Mouse (Mus musculus) heart, embryonic 16.5 days (tissue): ENCODE measurements around the gene Chtop. TPM values are rescaled to one million over a fixed set of nuclear protein-coding genes. Genes with fewer than 3 reads are reported as not detected.

Source experiments
- ATAC-seq: fragments of 200-750 bp; cut with Nextera tagmentation; replicated peaks from 2 replicates; pipeline ENCODE4 v1.8.0; 2017; ENCODE audit warnings: moderate number of reproducible peaks; ENCODE audit not compliant: insufficient read depth, low FRiP score; ENCODE audit errors: extremely low read depth
- H3K27ac ChIP-seq: fragments of 300-500 bp; sonication (generic); 2 replicates; pipeline ENCODE4 v1.5.1; 2014; ENCODE audit warnings: mild to moderate bottlenecking, low read length, control low read depth, moderate library complexity
- H3K27me3 ChIP-seq: fragments of 300-500 bp; sonication (generic); 2 replicates; pipeline ENCODE4 v1.6.1; 2014; ENCODE audit warnings: low read length, mixed read lengths; ENCODE audit not compliant: control insufficient read depth, insufficient read depth
- H3K36me3 ChIP-seq: fragments of 300-500 bp; sonication (generic); 2 replicates; pipeline ENCODE4 v1.6.1; 2014; ENCODE audit not compliant: control insufficient read depth, insufficient read depth
- H3K4me1 ChIP-seq: fragments of 300-500 bp; sonication (generic); 2 replicates; pipeline ENCODE4 v1.6.1; 2014; ENCODE audit warnings: low read length, mixed read lengths; ENCODE audit not compliant: control insufficient read depth, insufficient read depth
- H3K4me2 ChIP-seq: fragments of 300-500 bp; sonication (generic); 2 replicates; pipeline ENCODE4 v1.6.1; 2014; ENCODE audit warnings: low read depth, mild to moderate bottlenecking, control low read depth, low read length
- H3K4me3 ChIP-seq: fragments of 300-500 bp; sonication (generic); 2 replicates; pipeline ENCODE4 v1.5.1; 2014; ENCODE audit warnings: mild to moderate bottlenecking, control low read depth, low read length
- H3K9ac ChIP-seq: fragments of 300-500 bp; sonication (generic); 2 replicates; pipeline ENCODE4 v1.6.1; 2014; ENCODE audit warnings: low read length, control low read depth
- H3K9me3 ChIP-seq: fragments of 300-500 bp; sonication (generic); replicated peaks from 2 replicates; pipeline ENCODE4 v1.6.1; 2016; ENCODE audit warnings: low read length; ENCODE audit not compliant: control insufficient read depth
- WGBS: fragments of 180-500 bp; shearing (Covaris S2); extraction: QIAGEN DNeasy Blood & Tissue Kit; methylation state at CpG from one replicate; pipeline ENCODE4 v1.1.7; 2014; 5-methylcytosine and 5-hydroxymethylcytosine counted together
- polyA plus RNA-seq: library from polyadenylated mRNA; unstranded; fragments of >200 nt; fragmentation: Nextera tagmentation; extraction: Ambion mirVana; gene quantifications from 2 replicates; pipeline ENCODE4 v1.2.1, GENCODE M21; 2015

Gene Chtop
- polyA plus RNA-seq, 1 experiment from 2014 or later, result 95.6 TPM

- Histone ChIP-seq H3K27me3 (no peaks in the 10 kb centered on the region), H3K4me2 (peak overlapping the region; percentile 89), H3K9me3 (no peaks in the 10 kb centered on the region), H3K4me3 (peak overlapping the region; percentile 64), H3K27ac (peak overlapping the region; percentile 87), H3K36me3 (peaks cover 6% of the 10 kb centered on the region), H3K4me1 (peaks cover 22% of the 10 kb centered on the region), H3K9ac (peak overlapping the region; percentile 73)
- WGBS, result 0% methylated on average over 10 of the region's 10 CpGs
- ATAC-seq, result peak; percentile 81
These were observed 5.4 kb upstream of the Chtop start for GRCm38 (mm10) chr3:90514691-90515090.

GRCm38 (mm10) chr3:90513796-90514590 lies 4.7 kb upstream of the Chtop start, which contains the start of the genes S100a1 and S100a13:
S100a1 (minus strand) TSS chr3:90514392.
S100a13 (plus strand) TSS chr3:90514435.
- peak within 1 kb of the TSS; percentile 89 for H3K4me2 ChIP-seq
- 3% methylated on average over 25 of the region's 25 CpGs for WGBS
- H3K27me3 ChIP-seq, result no peaks in the 10 kb centered on the region
- peak within 1 kb of the TSS; percentile 73 for H3K9ac ChIP-seq
- peak within 1 kb of the TSS; percentile 64 for H3K4me3 ChIP-seq
- H3K36me3 ChIP-seq, result peaks cover 6% of the 10 kb centered on the region
- peak within 1 kb of the TSS; percentile 87 for H3K27ac ChIP-seq
- peaks cover 24% of the 10 kb centered on the region for H3K4me1 ChIP-seq
- H3K9me3 ChIP-seq, result no peaks in the 10 kb centered on the region
- peak; percentile 74 for ATAC-seq

- Histone ChIP-seq H3K9ac (peak overlapping the region; percentile 73), H3K36me3 (peaks cover 6% of the 10 kb centered on the region), H3K9me3 (no peaks in the 10 kb centered on the region), H3K4me1 (peaks cover 25% of the 10 kb centered on the region), H3K27me3 (no peaks in the 10 kb centered on the region), H3K4me2 (peak overlapping the region; percentile 89), H3K27ac (peak overlapping the region; percentile 37; the same call in 1 of the 2 replicates), H3K4me3 (peak overlapping the region; percentile 64)
- WGBS, result 64% methylated on average over 9 of the region's 9 CpGs
- ATAC-seq, result no peak
These were observed 3.8 kb upstream of the Chtop start for GRCm38 (mm10) chr3:90512948-90513642.

- Histone ChIP-seq H3K27ac (no peak overlapping the region), H3K36me3 (peaks cover 6% of the 10 kb centered on the region), H3K4me1 (peaks cover 31% of the 10 kb centered on the region), H3K4me3 (no peak overlapping the region), H3K9me3 (no peaks in the 10 kb centered on the region), H3K27me3 (no peaks in the 10 kb centered on the region), H3K4me2 (no peak overlapping the region), H3K9ac (no peak overlapping the region)
- WGBS, result 82% methylated on average over 5 of the region's 5 CpGs
- ATAC-seq, result no peak
These were observed 3.0 kb upstream of the Chtop start for GRCm38 (mm10) chr3:90512276-90512675.

GRCm38 (mm10) chr3:90509747-90510123 lies 437 bp upstream of the Chtop start:
- no peaks in the 10 kb centered on the region for H3K27me3 ChIP-seq
- no peak overlapping the region for H3K9ac ChIP-seq
- peaks cover 22% of the 10 kb centered on the region for H3K4me1 ChIP-seq
- ATAC-seq, result no peak
- peaks cover 21% of the 10 kb centered on the region for H3K36me3 ChIP-seq
- 28% methylated on average over 2 of the region's 2 CpGs for WGBS
- H3K4me2 ChIP-seq, result peak overlapping the region; percentile 62
- no peaks in the 10 kb centered on the region for H3K9me3 ChIP-seq
- peak overlapping the region; percentile 77 for H3K27ac ChIP-seq
- H3K4me3 ChIP-seq, result peak overlapping the region; percentile 83

GRCm38 (mm10) chr3:90508287-90508949 lies 880 bp downstream of the Chtop start:
- peaks cover 22% of the 10 kb centered on the region for H3K36me3 ChIP-seq
- H3K4me3 ChIP-seq, result peak overlapping the region; percentile 83
- H3K9me3 ChIP-seq, result no peaks in the 10 kb centered on the region
- peaks cover 19% of the 10 kb centered on the region for H3K4me1 ChIP-seq
- ATAC-seq, result no peak
- no peaks in the 10 kb centered on the region for H3K27me3 ChIP-seq
- H3K27ac ChIP-seq, result peak overlapping the region; percentile 95
- H3K9ac ChIP-seq, result peak overlapping the region; percentile 96
- H3K4me2 ChIP-seq, result peak overlapping the region; percentile 78
- WGBS, result 2% methylated on average over 20 of the region's 20 CpGs

- no peak overlapping the region for H3K27ac ChIP-seq
- no peak for ATAC-seq
- peaks cover 35% of the 10 kb centered on the region for H3K36me3 ChIP-seq
- no peak overlapping the region for H3K4me3 ChIP-seq
- WGBS, result 62% methylated on average over 3 of the region's 3 CpGs
- no peaks in the 10 kb centered on the region for H3K27me3 ChIP-seq
- H3K4me1 ChIP-seq, result peaks cover 14% of the 10 kb centered on the region
- no peak overlapping the region for H3K9ac ChIP-seq
- H3K4me2 ChIP-seq, result no peak overlapping the region
- no peaks in the 10 kb centered on the region for H3K9me3 ChIP-seq
These were observed 2.9 kb downstream of the Chtop start for GRCm38 (mm10) chr3:90506362-90506761.

GRCm38 (mm10) chr3:90505216-90505615 lies 4.1 kb downstream of the Chtop start:
- 87% methylated on average over 5 of the region's 5 CpGs for WGBS
- no peaks in the 10 kb centered on the region for H3K9me3 ChIP-seq
- H3K9ac ChIP-seq, result no peak overlapping the region
- ATAC-seq, result no peak
- no peak overlapping the region for H3K27ac ChIP-seq
- H3K4me3 ChIP-seq, result no peak overlapping the region
- H3K36me3 ChIP-seq, result peaks cover 36% of the 10 kb centered on the region
- H3K4me2 ChIP-seq, result no peak overlapping the region
- H3K4me1 ChIP-seq, result peaks cover 14% of the 10 kb centered on the region
- no peaks in the 10 kb centered on the region for H3K27me3 ChIP-seq
